Mouse (Mus musculus): ENCODE data around the gene Ppp1r13l.

DNA sequence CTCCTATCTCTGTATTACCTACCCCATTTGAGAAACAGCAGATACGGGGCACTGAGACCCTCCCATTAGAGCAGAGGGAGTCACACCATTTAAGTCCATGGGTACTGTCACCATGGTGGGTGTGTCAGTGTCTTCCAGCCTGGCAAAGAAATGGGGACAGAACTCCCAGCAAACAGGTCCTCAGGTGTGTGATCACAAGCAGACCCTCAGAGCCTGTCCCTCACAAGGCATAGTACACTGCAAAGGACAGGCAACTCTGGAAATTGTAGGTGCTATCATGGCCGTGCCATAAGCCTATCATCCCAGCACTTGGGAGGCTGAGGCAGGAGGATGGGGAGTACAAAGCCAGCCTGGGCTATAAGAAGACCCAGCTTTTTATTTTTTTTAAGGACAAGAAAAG lies 41.3 kb upstream of the Ppp1r13l start:
- TF ChIP-seq CTCF (IDR thresholded peaks at IDR 0.05; ENCODE audit: low read depth) (no peak), EP300 (IDR thresholded peaks at IDR 0.05; ENCODE audit: low read depth) (no peak)
